Mouse (Mus musculus) frontal cortex, postnatal 36 days (tissue): ENCODE data around the gene Gm20388.

Experiments used
- DNase-seq, 2 experiments: peaks; one replicate each; pipeline ENCODE4 v3.0.0; 2022; ENCODE audit warnings: low spot score in 2 of 2

The Gm20388 gene

DNA sequence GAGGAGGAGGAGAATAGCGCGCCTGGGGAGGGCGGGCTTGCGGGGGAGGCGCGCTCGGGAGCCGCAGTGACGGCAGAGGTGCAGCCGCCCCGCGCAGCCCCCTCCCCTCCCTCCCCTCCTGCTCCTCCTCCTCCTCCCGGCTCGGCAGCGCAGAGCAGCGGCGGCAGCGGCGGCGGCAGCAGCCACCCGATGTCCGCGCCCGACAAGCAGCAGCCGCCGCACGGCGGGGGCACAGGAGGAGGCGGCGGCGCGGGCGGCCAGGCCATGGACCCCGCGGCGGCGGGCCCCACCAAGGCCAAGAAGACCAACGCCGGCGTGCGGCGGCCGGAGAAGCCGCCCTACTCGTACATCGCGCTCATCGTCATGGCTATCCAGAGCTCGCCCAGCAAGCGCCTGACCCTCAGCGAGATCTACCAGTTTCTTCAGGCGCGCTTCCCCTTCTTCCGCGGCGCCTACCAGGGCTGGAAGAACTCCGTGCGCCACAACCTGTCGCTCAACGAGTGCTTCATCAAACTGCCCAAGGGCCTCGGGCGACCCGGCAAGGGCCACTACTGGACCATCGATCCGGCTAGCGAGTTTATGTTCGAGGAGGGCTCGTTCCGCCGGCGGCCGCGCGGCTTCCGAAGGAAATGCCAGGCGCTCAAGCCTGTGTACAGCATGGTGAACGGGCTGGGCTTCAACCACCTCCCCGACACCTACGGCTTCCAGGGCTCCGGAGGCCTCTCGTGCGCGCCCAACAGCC, 1173.7 kb downstream of the Gm20388 start, which contains the start of gene Foxf1:
Foxf1 (plus strand) TSS at position 177 of the 742 bp plus-strand sequence.
- no peak for DNase-seq

DNA sequence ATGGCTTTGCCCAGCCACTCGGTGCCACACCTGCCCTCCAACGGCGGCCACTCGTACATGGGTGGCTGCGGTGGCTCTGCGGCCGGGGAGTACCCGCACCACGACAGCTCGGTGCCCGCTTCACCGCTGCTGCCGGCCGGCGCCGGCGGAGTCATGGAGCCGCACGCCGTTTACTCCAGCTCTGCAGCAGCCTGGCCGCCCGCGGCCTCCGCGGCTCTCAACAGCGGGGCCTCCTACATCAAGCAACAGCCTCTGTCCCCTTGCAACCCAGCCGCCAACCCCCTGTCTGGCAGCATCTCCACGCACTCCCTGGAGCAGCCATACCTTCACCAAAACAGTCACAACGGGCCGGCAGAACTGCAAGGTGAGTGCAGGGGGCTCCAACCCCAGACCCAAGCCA, 1174.4 kb downstream of the Gm20388 start:
- DNase-seq = no peak

DNA sequence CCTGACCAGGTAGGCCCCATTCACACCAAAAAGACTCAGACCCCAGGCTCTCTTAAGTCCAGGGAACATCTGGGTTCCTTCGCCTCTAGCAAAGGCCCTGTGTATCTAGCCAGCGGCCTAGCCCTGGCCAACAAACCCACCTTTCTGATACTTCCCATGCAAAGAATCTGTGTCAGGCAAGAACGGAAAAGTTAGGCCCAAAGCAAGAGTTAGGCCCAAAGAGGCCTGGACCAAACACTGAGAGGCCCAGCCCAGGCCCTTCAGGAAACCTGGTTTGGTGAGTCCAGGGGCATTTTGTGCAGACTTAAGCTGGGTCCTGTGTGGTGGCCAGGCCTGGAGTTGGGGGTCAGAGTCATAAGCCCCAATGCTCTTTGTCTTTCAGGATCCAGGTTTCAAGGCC, 1174.9 kb downstream of the Gm20388 start:
- no peak for DNase-seq

DNA sequence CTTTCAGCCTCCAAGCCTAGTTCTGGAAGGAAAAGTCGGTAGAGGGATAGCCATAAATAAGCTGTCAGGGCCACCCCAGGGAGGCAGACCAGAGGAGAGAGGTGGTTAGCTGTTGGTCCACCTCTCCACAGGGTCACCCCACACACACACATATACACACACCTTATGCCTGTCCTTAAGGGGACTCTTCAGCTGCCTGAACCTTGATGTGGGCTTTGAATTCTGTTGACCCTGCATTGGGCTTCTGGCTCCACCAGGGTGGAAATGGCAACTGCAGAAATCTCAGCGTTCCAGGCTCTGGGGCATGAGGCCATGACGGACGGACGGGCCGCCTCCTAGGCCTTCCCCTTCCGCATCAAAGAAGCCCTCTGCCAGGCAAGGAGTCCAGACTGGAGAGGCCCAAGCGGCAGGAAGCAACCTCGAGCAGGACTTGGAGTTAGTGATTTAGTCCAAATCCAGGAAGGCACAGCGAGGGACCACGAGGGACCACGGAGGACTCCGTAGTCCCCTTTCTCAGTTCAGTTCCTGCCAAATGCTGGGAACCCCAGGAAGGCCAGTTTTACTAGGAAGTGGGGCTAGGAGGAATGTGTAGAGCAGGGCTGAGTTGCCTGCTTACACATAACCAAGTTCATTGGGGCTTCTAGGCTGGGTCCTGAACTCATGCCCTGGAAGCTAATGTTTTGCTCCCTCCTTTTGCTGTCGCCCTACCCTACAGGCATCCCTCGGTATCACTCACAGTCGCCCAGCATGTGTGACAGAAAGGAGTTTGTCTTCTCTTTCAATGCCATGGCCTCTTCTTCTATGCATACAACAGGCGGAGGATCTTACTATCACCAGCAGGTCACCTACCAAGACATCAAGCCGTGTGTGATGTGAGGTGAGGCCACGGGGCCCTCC, 1175.6 kb downstream of the Gm20388 start:
- DNase-seq = no peak

DNA sequence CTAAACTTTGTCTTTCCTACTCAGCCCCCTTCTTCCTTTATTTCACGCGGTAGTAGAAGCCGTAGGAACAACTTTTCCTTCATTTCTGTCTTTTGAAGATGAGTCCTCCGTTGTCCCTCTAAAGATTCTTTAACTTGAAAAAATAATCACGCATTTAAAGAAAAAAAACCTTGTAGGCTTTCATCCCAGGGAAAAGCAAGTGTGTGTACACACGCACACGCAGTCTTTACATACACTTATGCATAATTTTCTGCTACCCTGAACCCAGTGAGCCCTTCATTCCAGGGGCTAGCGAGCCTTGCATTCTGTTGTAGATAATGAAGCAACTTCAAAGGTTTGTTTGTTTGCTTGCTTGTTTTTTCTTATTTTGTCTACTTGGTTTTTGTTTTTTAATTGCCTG, 1177.6 kb downstream of the Gm20388 start:
- no peak for DNase-seq

DNA sequence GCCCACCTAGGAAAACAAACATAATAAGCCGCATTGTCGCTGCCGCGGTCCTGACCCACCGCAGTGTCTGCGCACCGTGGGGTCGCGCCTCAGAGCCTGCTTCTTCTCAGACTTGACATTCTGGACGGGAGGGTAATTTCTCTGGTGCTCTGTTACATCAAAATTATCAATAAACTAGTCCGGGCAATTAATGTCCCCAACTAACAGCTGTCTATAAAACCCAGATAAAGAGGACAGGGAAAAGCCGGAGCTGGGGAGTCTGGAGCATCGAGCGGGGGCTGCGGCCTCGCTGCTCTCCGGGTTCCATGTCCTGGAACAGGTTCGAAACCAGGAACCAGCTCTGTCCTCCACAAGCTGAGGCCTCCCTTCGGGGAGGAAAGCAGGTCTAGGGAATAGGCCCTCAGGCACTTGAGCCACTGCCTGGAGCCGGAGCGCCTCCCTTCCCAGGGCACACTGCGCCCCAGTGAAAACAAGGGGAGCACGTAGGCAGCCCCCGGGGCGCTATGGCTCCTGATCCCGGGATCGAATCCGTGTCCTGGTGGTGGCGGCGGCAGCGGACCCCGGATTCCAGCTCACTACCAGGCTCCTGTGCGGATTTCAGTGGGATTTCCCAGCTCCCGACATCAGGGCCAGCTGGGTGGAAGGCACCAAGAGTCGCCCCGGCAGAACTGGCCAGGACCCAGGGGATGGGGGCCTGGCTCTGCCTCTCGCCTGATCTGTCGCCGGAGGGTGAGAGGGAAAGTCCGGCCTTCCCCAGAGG, 1178.4 kb downstream of the Gm20388 start:
- DNase-seq = no peak

DNA sequence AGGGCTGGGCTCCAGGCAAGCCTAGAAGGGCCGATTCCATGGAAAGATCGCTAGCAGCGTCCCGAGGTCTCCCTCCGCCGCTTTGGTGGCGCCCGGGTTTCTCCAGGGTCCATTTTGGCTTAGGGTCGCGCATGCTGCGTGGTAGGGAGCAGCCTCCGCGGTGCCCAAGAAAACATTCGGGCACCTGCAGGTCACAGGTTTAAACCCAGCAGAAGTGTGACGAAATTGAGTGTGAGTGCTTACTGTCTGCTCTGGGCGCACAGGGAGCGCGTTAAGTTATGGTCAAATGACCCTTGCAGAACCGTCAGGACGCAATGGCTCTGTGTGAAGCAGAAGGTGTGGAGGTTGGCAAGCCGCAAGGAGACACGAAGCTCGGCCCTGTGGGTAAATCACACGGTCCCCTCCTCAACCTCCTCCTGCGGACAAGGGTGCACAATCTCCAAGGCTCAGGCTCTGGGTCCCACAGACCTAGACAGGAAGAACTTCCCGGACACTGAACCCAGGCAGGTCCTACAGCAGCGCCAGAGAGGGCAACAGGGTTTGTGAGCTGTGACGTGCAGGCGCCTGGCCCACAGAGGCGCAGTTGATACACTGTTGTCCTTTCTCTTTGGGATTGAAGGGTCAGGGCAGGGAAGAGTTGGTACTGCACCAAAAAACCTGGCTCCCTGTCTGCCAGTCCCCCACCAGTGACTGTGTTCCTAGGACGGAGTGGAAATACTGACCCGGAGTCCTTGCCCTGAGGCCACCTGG, 1179.2 kb downstream of the Gm20388 start:
- DNase-seq = no peak

DNA sequence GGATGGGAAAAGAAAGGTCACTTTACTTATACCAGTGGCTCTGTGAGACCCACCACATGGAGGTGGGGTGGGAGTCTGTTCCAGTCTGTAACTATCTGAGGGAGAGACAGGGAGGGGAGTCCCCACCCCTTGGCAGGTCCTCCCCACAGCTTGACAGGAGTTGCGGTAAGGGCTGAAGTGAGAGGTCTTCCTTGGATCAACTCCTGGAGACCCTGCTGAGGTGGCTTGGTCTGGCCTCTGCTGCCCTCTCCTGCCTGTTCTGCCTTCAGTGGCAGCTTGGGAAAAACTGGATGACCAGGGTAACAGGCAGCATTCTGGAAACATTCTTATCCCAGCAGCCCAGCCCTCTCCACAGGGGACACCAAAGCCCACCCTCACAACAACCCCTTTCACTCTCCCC, 1180.1 kb downstream of the Gm20388 start:
- no peak for DNase-seq

DNA sequence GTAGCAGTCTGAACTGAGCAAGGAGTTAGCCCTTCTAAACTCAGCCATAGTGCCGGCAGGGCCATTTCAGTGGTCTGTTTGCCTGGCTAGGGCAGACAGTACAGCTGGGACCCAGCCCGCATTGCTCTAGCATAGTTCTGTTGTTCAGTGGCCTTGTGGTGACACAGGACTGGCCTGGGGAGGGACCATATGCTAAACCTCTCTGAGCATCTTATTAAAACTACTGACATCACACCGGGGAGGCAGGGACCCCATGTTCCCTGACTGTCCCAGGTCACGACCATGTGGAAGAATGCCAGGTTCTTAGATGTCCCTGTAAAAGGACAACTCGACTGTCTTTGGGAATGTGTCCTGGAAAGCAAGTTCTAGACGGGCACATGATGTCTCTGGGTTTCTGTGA, 1181.5 kb downstream of the Gm20388 start:
- no peak for DNase-seq

DNA sequence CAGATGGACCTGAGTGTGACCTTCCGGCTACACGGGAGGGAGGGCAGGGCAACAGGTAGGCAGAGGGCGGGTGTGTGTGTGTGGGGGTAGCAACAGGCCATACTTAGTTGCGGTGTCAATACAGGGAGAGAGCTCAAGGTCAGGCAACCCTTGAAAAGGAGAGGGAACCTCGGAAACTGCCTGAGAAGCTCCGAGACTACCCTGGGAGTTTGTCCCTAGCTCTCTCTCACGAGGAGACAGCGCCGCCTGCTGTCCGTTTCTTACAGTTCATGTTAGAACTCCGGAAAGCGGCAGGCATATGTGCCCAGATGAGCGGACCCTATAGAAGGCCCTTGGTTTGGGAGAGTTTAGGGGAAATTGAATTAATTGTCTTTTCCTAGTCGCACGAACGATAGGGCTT, 1182.0 kb downstream of the Gm20388 start:
- peak; percentile 82 to 86 for DNase-seq

DNA sequence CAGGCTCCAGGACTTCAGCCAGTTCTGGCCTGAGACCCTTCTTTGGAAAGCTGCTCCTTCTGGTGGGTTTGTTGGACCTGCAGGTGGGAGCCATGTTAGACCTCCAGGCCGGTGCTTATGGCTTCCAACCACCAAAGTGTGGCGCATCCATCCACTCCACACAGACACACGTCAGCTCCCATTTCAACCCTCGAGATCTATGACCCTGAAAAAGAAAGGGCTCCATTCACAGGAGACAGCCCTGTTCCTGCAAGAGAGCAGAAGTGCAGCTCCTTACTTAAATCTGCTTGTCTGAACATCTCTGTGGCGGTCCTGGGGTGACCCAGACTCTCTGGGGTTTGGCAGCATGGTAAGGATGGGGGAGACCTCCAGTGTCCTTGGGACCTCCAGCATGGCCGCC, 1182.9 kb downstream of the Gm20388 start:
- DNase-seq = no peak

DNA sequence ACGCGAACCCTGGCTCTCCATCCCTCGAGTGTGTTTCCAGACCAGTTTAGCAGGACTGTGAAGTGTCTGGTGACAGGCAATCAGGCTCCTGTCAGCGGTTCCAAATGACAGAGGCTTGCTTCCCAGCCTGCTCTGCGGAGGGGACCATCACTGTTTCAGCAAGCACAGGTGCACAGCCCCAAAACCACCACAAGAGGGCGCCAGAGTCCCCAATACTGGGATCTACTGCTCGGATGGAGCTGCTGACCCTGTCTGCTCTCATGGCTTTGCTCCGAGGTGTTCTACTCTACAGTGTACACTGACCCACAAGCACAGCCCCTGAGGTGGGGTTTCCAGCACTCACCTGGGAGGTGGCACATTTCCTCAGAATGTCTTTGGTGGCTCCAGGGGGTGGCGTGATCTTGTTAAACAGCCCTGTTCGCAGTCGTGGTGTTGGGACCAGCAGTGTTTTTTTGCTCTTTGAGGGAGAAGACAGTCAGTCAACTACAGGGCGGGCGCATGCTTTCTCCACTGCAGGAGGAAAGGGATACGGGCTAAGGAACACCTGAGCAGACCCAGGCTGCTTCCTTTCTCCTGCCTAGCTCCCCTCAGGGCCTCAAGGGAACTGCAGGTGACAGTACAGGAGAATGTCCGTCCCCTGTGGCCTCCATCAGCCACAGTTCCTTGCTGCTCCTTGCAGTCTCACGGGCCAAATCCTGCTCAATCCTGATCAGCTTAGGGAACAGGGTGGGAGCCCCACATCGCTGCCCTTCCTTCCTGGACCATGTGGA, 1193.6 kb downstream of the Gm20388 start:
- peak; percentile 67 to 79 for DNase-seq

DNA sequence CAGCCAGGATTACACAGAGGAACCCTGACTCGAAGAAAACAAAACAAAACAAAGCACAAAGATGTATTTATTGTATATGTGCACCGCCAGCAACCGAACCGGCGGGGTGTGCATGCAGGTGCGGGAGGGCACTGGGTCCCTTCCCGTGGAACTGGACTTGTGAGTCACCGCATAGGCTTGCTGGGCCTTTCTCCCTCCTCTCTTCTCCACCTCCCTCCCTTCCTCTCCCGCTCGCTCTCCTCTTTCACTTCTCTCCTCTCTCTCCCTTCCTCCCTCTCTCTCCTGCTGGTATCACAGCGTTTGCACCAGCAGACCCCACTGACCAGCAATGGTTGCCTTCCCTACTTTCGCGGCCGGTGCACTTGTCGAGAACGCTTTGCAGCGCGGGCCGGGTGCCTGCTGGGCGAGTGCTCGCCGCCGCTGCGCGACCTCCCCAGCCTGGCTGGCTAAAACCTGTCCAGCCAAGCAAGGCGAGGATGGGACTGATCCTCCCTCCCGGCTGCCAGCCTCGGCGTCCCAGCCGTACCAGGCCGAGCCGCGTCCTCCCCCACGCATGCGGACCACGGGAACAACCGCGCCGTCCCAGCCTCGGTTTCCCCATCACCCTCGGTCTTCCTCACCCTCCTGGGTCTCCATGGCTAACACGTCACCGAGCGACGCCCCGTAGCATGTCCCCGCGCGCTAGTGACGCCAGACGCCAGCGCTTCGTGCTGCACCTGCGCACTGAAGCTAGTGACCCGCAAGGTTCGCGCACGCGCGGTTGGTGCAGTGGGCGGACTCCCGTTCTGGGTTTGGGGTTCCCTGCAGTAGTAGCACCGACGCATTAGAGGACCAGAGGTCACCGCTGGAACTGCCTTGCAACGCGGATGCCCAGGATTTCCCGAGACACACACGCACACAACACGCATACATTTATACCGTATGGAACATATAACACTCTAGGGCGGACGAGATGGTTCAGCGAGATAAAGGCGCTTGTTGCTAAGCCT, 1197.3 kb downstream of the Gm20388 start, which contains the start of gene Mthfsd:
Mthfsd (minus strand) TSS at position 725 of the 989 bp plus-strand sequence.
- DNase-seq = peak; percentile 99

DNA sequence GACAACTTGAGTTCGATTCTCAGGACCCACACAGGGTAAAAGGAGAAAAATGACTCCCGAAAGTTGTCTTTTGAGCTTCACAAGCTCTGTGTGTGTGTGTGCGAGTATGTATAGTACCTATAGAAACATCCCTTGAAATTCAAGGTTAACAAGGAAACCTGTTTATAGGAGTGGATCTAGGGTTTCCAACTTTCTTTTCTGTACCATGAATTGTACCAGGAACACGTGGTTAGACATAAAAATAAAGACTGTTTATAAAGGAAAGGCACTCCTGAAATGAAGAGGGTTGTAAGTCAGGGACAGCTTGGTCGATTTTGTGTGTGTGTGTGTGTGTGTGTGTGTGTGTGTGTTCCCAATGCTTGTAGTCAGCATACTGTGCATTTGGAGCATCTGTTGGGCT, 1198.0 kb downstream of the Gm20388 start:
- no peak for DNase-seq

DNA sequence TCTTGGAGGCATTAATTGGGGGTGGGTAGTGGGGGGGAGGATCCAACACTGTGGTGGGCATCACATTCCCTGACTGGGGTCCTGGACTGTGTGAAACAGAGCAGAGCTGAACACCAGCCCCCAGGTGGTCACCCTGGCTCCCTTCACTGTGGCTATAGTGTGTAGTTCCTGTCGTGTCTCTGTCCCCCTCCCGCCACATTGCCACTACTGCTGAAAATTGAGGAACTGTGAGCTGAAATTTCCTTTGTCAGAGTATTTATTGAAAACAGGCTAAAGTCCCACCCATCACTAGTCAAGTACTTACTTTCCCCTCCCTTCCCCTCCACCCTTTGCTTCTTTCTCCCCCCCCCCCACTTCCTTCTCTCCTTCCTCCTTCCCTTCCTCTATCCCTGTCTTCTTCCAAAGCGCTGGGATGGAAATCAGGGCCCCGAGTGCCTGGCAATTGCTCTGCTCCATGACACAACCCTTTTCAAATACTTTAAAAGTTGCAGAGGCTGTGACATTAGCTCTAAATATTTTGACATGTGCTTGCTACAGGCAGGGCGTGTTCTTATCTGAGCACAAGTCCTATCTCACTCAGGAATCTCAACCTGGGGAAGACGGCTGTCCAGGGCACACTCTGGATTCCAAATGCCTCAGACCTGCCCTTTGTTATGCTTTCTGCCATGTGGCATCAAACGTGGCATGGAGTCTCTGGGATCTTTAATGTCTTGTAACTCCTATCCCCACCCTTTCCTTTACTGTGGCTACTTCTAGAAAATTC, 1200.7 kb downstream of the Gm20388 start:
- DNase-seq = no peak

DNA sequence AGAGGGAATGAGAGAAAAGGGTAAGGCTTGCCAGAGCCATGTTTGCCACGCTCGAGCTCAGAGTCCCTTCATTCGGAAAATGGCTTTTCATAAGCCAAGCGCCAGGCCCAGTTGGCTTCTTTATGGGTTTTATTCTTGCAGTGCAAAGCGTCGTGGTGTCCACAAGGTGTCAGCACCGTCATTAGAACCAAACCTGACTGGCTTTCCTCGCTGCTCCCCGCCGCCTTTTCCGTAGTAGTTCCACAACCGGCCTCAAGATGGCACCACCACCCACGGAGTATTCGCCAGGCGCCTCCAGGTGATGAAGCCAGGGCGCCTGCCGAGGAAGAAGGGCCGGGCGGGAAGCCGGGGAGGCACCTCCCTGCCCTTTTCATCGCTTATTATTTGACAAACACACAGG, 1202.6 kb downstream of the Gm20388 start:
- DNase-seq = peak; percentile 98

DNA sequence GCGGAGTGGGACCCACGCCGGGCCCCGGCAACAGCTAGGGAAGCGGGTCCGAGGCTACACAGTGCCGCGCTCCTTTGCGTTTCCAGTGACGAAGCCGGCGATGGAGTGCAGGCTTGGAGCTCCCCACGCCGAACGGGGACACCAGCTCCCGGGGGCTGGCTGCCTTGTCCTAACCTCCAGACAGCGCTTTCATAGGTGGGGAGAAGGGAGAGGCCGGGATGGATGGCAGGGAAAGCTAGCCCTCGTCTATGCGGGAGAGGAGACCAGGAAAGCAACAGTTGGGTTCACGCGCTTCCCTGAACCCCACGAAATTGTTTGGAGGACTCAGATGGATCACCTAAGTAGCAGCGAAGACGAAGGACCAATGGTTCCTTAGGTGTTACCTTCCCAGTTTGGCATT, 1204.5 kb downstream of the Gm20388 start:
- DNase-seq = no peak

DNA sequence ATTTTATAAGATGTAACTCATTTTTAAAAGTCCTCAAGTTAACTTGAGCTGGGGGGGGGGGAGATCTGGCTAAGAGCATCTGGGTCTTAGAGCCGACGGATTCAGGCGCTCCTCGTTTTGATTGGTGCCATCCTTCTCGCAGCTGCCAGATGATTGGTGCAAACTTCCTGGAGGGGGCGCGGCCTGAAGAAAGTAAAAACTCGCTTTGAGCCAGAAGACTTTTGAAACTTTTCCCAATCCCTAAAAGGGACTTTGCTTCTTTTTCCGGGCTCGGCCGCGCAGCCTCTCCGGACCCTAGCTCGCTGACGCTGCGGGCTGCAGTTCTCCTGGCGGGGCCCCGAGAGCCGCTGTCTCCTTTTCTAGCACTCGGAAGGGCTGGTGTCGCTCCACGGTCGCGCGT, 1205.3 kb downstream of the Gm20388 start, which contains the start of gene Foxc2:
Foxc2 (plus strand) TSS at position 224 of the 400 bp plus-strand sequence.
- DNase-seq = peak in 1 of 2 experiments; percentile 52
